Mouse (Mus musculus) layer of hippocampus, postnatal 14 days (tissue): Measurements from ENCODE around the gene Olfr913. TPM values are rescaled to one million over a fixed set of nuclear protein-coding genes. Genes with fewer than 3 reads are reported as not detected.

ENCODE experiments used
- DNase-seq, 2 experiments: peaks; one replicate each; pipeline ENCODE4 v3.0.0; 2021 to 2022; ENCODE audit warnings: low spot score in 2 of 2, mixed read lengths in 1 of 2
- long read RNA-seq, 2 experiments: library from polyadenylated mRNA; stranded (forward); transcript quantifications; one replicate each; pipeline ENCODE4 v2.0.0; 2021
- total RNA-seq, 2 experiments: library from RNA; stranded (reverse); gene quantifications; 2 replicates each; pipeline ENCODE4 v1.2.3; 2021

The Olfr913 gene
- not detected for total RNA-seq
- long read RNA-seq, experiment 1: 0 reads
- long read RNA-seq, experiment 2: 0 reads

GRCm38 (mm10) chr9:38592459-38592858 lies at the start of gene Olfr913:
Gene Olfr913, plus strand, starts transcription at chr9:38592759.
- DNase-seq: no peak

GRCm38 (mm10) chr9:38579878-38580277 lies 12.7 kb upstream of the Olfr913 start, which contains the start of gene Olfr912:
Gene Olfr912, plus strand, starts transcription at chr9:38580178.
- no peak for DNase-seq

GRCm38 (mm10) chr9:38591056-38591455 lies 1.5 kb upstream of the Olfr913 start:
- no peak for DNase-seq

GRCm38 (mm10) chr9:38604802-38605201 lies 12.2 kb downstream of the Olfr913 start, which contains the start of gene Olfr914:
Gene Olfr914, plus strand, starts transcription at chr9:38605102.
- DNase-seq: no peak

GRCm38 (mm10) chr9:38632406-38632805 lies 39.8 kb downstream of the Olfr913 start:
- no peak for DNase-seq

Other genes with a start within 250 kb of the Olfr913 start
- not detected for gene Olfr898, start 244.3 kb upstream of the Olfr913 start, total RNA-seq
- not detected for gene Olfr250, start 225.9 kb upstream of the Olfr913 start, total RNA-seq
- gene Olfr251, start 215.7 kb upstream of the Olfr913 start, total RNA-seq: not detected
- gene Olfr147, start 191.1 kb upstream of the Olfr913 start, total RNA-seq: not detected
- not detected for gene Olfr901, start 163.3 kb upstream of the Olfr913 start, total RNA-seq
- gene Olfr902, start 145.1 kb upstream of the Olfr913 start, total RNA-seq: not detected
- not detected for gene Olfr904, start 129.6 kb upstream of the Olfr913 start, total RNA-seq
- gene Olfr905, start 121.7 kb upstream of the Olfr913 start, total RNA-seq: not detected
- gene Olfr906, start 105.7 kb upstream of the Olfr913 start, total RNA-seq: not detected
- not detected for gene Olfr907, start 97.0 kb upstream of the Olfr913 start, total RNA-seq
- not detected for gene Olfr911-ps1, start 71.2 kb upstream of the Olfr913 start, total RNA-seq
- gene Olfr910, start 54.9 kb upstream of the Olfr913 start, total RNA-seq: not detected
- gene Olfr912, start 12.6 kb upstream of the Olfr913 start, total RNA-seq: not detected
- gene Olfr914, start 12.3 kb downstream of the Olfr913 start, total RNA-seq: not detected
- gene Olfr916, start 67.1 kb downstream of the Olfr913 start, total RNA-seq: not detected
- not detected for gene Olfr917, start 73.1 kb downstream of the Olfr913 start, total RNA-seq
- gene Olfr918, start 81.8 kb downstream of the Olfr913 start, total RNA-seq: not detected
- gene Olfr919, start 110.9 kb downstream of the Olfr913 start, total RNA-seq: not detected
- gene Vwa5a, start 125.5 kb downstream of the Olfr913 start, total RNA-seq: 1 to 10 TPM; 7.8 to 9.8 TPM
- gene Olfr920, start 159.5 kb downstream of the Olfr913 start, total RNA-seq: under 1 TPM in 1 of 2 experiments, not detected in 1; 0.07 TPM
- not detected for gene Olfr921, start 180.3 kb downstream of the Olfr913 start, total RNA-seq
- not detected for gene Olfr922, start 221.9 kb downstream of the Olfr913 start, total RNA-seq
- not detected for gene Olfr923, start 233.8 kb downstream of the Olfr913 start, total RNA-seq